ENCODE assay signal across 8 mouse cellular contexts in genomic region chr16:30064613-30065012, GRCm38 (mm10). TPM values are rescaled to one million over a fixed set of nuclear protein-coding genes. Genes with fewer than 3 reads are reported as not detected.
A peak's percentile ranks its signal among the peaks of the same experiment; 100 is the strongest.
DNase-seq lines count a peak whose midpoint lies in the region; ATAC-seq and TF ChIP-seq lines count a peak whose summit lies in the region.

No protein-coding gene starts in this region.

- under 1% methylated on average over 8 of the region's 8 CpGs for WGBS in limb, embryonic 13.5 days
- WGBS in stomach, embryonic 16.5 days: 1% methylated on average over 8 of the region's 8 CpGs

- peak overlapping the region; percentile 89 for H3K4me2 ChIP-seq in limb, embryonic 13.5 days (replicated peaks)
- H3K4me2 ChIP-seq in stomach, embryonic 16.5 days (ENCODE audit: low read depth, low read length): peak overlapping the region; percentile 94

- ATAC-seq in limb, embryonic 13.5 days (ENCODE audit: low FRiP score, low read depth): no peak
- no peak for ATAC-seq in stomach, embryonic 16.5 days (ENCODE audit: insufficient read depth, low FRiP score)

- TF ChIP-seq POLR2A in testis, adult 2 months (IDR thresholded peaks at IDR 0.05; ENCODE audit: control insufficient read depth, low read depth, low read length): no peak

- H3K36me3 ChIP-seq in testis, adult 2 months (ENCODE audit: control insufficient read depth, insufficient read depth, low read length): no peaks in the 10 kb centered on the region
- H3K36me3 ChIP-seq in limb, embryonic 13.5 days: peaks cover 5% of the 10 kb centered on the region
- H3K36me3 ChIP-seq in stomach, embryonic 16.5 days (ENCODE audit: control insufficient read depth, insufficient read depth, low read length): no peaks in the 10 kb centered on the region

- H3K9ac ChIP-seq in limb, embryonic 13.5 days: peak overlapping the region; percentile 89; the same call in 1 of the 2 replicates
- H3K9ac ChIP-seq in stomach, embryonic 16.5 days (ENCODE audit: low read length): peak overlapping the region; percentile 95

- H3K27ac ChIP-seq in testis, adult 2 months (ENCODE audit: control insufficient read depth, insufficient read depth, low read depth, low read length): peak overlapping the region; percentile 56
- H3K27ac ChIP-seq in limb, embryonic 13.5 days: peak overlapping the region; percentile 97
- peak overlapping the region; percentile 99 for H3K27ac ChIP-seq in stomach, embryonic 16.5 days (ENCODE audit: low read length)

- peaks cover 6% of the 10 kb centered on the region for H3K27me3 ChIP-seq in testis, adult 2 months (ENCODE audit: control insufficient read depth, insufficient read depth, low read length)
- H3K27me3 ChIP-seq in limb, embryonic 13.5 days: peaks cover 16% of the 10 kb centered on the region; the same call in 1 of the 2 replicates
- H3K27me3 ChIP-seq in stomach, embryonic 16.5 days (ENCODE audit: control insufficient read depth, insufficient read depth, low read length): no peaks in the 10 kb centered on the region

- peak overlapping the region; percentile 84 for H3K4me3 ChIP-seq in testis, adult 2 months (ENCODE audit: control insufficient read depth, low read depth, low read length)
- H3K4me3 ChIP-seq in limb, embryonic 13.5 days: peak overlapping the region; percentile 78
- peak overlapping the region; percentile 71 for H3K4me3 ChIP-seq in stomach, embryonic 16.5 days (replicated peaks; ENCODE audit: low read length)

- DNase-seq in adrenal gland, postnatal 14 days: peak; percentile 22
- no peak for DNase-seq in adrenal gland, adult 8-10 months
- DNase-seq in testis, postnatal 10 days (ENCODE audit: low spot score): no peak
- DNase-seq in cerebellum, postnatal 14 days: no peak
- DNase-seq in cerebellum, postnatal 4 days (ENCODE audit: low spot score in 2 of 2): no peak

- H3K4me1 ChIP-seq in testis, adult 2 months (ENCODE audit: control insufficient read depth, insufficient read depth, low read length): peaks cover 56% of the 10 kb centered on the region
- H3K4me1 ChIP-seq in limb, embryonic 13.5 days: peaks cover 57% of the 10 kb centered on the region
- peaks cover 42% of the 10 kb centered on the region for H3K4me1 ChIP-seq in stomach, embryonic 16.5 days (ENCODE audit: control insufficient read depth, insufficient read depth, low read length)

- no peak for TF ChIP-seq CTCF in testis, adult 2 months (IDR thresholded peaks at IDR 0.05; ENCODE audit: control insufficient read depth, insufficient read depth, insufficient replicate concordance, low read depth, low read length)

- H3K9me3 ChIP-seq in limb, embryonic 13.5 days: no peaks in the 10 kb centered on the region
- H3K9me3 ChIP-seq in stomach, embryonic 16.5 days (replicated peaks; ENCODE audit: control insufficient read depth, low read length): no peaks in the 10 kb centered on the region

RNA-seq across cellular contexts. Expression of gene Hes1, which starts 0.4 kb away (rescaled TPM):
- 21.0 and 26.6 TPM in 2 replicates for total RNA-seq in adrenal gland, postnatal 14 days (2021)
- 10 to 100 TPM; 25.2 to 38.7 (median 32.2) TPM for total RNA-seq in adrenal gland, adult 8-10 months (2022)
- 9.7 and 12.4 TPM in 2 replicates for polyA plus RNA-seq in testis, adult 2 months (2012; rRNA removed)
- polyA plus RNA-seq in limb, embryonic 13.5 days (2015; fragmentation: Nextera tagmentation; extraction: Ambion mirVana): 49.6 and 50.2 TPM in 2 replicates
- 34.4 and 38.5 TPM in 2 replicates for polyA plus RNA-seq in stomach, embryonic 16.5 days (2015; fragmentation: Nextera tagmentation; extraction: Ambion mirVana)
